8 mouse cellular contexts compared by ENCODE assay signal in genomic region chr9:88719989-88720537, GRCm38 (mm10). TPM values are rescaled to one million over a fixed set of nuclear protein-coding genes. Genes with fewer than 3 reads are reported as not detected.
A peak's percentile ranks its signal among the peaks of the same experiment; 100 is the strongest.
DNase-seq lines count a peak whose midpoint lies in the region; ATAC-seq and TF ChIP-seq lines count a peak whose summit lies in the region.
"Not testable (repeated sequence)": the region's sequence is repeated elsewhere in the genome, so short reads cannot be mapped to it uniquely, and the experiment has no call there.

TSS of gene Mthfsl (minus strand) at chr9:88720296.

- H3K36me3 ChIP-seq in liver, embryonic 15.5 days (replicated peaks), result not testable (repeated sequence)

- POLR2A ChIA-PET in Patski (lab: Charles Lee), result not testable (repeated sequence)

- peak; percentile 10 for DNase-seq in Patski (ENCODE audit: low read depth, low spot score)
- DNase-seq in cerebellum, postnatal 10 days, result peak; percentile 41 to 69
- DNase-seq in frontal cortex, adult 2 months (ENCODE audit: extremely low spot score in 1 of 2, low spot score in 1 of 2), result peak in 1 of 2 experiments; percentile 69
- peak; percentile 36 to 74 for DNase-seq in layer of hippocampus, adult 18-20 months (ENCODE audit: low spot score in 2 of 2)
- peak; percentile 25 for DNase-seq in neural tube, embryonic 10.5 days (ENCODE audit: extremely low spot score, low spot score)
- DNase-seq in thymus, postnatal 25 days, result peak; percentile 34

- CTCF ChIA-PET in Patski (lab: Charles Lee), result interaction anchor here (1.3 kb wide), 1 partner anchor 174 kb away, joined by 4 read pairs; no protein-coding TSS in a partner anchor

- not testable (repeated sequence) for H3K27me3 ChIP-seq in Patski; liver, embryonic 15.5 days

- H3K9me3 ChIP-seq in liver, embryonic 15.5 days (replicated peaks), result not testable (repeated sequence)

- WGBS in liver, embryonic 15.5 days (ENCODE audit: insufficient replicate concordance), result 20% methylated on average over 11 of the region's 12 CpGs

- peak; percentile 44 for TF ChIP-seq CTCF in Patski (IDR thresholded peaks at IDR 0.05)

- peak within 1 kb of the TSS; percentile 73 for H3K27ac ChIP-seq in liver, embryonic 15.5 days (replicated peaks)

- not testable (repeated sequence) for H3K4me1 ChIP-seq in liver, embryonic 15.5 days (replicated peaks)

- in situ Hi-C loops in Patski (cut with MboI; ENCODE audit: low pct_unique_long_range_greater_than_20kb), result loop anchor here (25.0 kb wide), 1 partner anchor 183 kb away; the partner anchor contains the start of gene Zfp949

- H3K4me3 ChIP-seq in liver, embryonic 15.5 days (replicated peaks), result peak within 1 kb of the TSS; percentile 50

- peak within 1 kb of the TSS; percentile 59 for H3K4me2 ChIP-seq in liver, embryonic 15.5 days

- H3K9ac ChIP-seq in liver, embryonic 15.5 days, result not testable (repeated sequence)

- ATAC-seq in Patski, result peak; percentile 74
- ATAC-seq in hematopoietic stem cell, adult 5-6 weeks (replicated peaks in 1 of 2; ENCODE audit: insufficient read depth in 1 of 2, low FRiP score in 2 of 2, low TSS enrichment in 1 of 2, low read depth in 1 of 2, poor library complexity in 2 of 2, severe bottlenecking in 2 of 2), result peak; percentile 54 to 56; a peak in 3 of 4 replicates
- ATAC-seq in liver, embryonic 15.5 days (ENCODE audit: insufficient read depth), result peak; percentile 39

RNA-seq across cellular contexts. Expression of gene Mthfsl, which starts in this region (rescaled TPM):
- 21.5 TPM for polyA plus RNA-seq in Patski (2021)
- polyA plus RNA-seq in frontal cortex, adult 2 months (2012; rRNA removed), result 38.5 and 41.0 TPM in 2 replicates
- total RNA-seq in hematopoietic stem cell, adult 5-6 weeks (2017), result 21.6 and 51.3 TPM in 2 replicates
- 10 to 100 TPM; 26.9 to 30.5 TPM for total RNA-seq in layer of hippocampus, adult 18-20 months (2021)
- polyA plus RNA-seq in liver, embryonic 15.5 days (2015; fragmentation: Nextera tagmentation; extraction: Ambion mirVana), result 25.7 and 26.9 TPM in 2 replicates
